Mouse (Mus musculus): ENCODE data around the gene Tmem190. TPM values are rescaled to one million over a fixed set of nuclear protein-coding genes. Genes with fewer than 3 reads are reported as not detected.

Gene Tmem190
- total and polyA plus RNA-seq, 3 experiments: not detected

GRCm38 (mm10) chr7:4788499-4789435 lies 6.0 kb downstream of the Tmem190 start:
- H3K27me3 ChIP-seq (replicated peaks): peaks cover 3% of the 10 kb centered on the region
- DNase-seq (ENCODE audit: extremely low read depth): peak; percentile 67
- in situ Hi-C loops (cut with MboI; ENCODE audit: low pct_ligation_motif_present, low pct_unique_long_range_greater_than_20kb, low sequenced_read_pairs) (loop anchor here (10.0 kb wide), 2 partner anchors 84 to 164 kb away; no protein-coding TSS in a partner anchor), dilution Hi-C loops (cut with MboI; ENCODE audit: extremely low pct_ligation_motif_present, extremely low pct_unique_long_range_greater_than_20kb, low sequenced_read_pairs) (no loop called here)
- H3K36me3 ChIP-seq (replicated peaks in 1 of 2; ENCODE audit: control insufficient read depth in 1 of 2, insufficient read depth in 1 of 2, low read length in 1 of 2): peaks cover 6 to 23% of the 10 kb centered on the region in 2 experiments
- peaks cover 9% of the 10 kb centered on the region for H3K79me2 ChIP-seq (replicated peaks; ENCODE audit: control insufficient read depth, extremely low read depth, insufficient read depth, poor library complexity, severe bottlenecking)
- no peaks in the 10 kb centered on the region for H3K9me3 ChIP-seq (replicated peaks; ENCODE audit: low read length)
- peak overlapping the region; percentile 48 to 87 (median 66) for H3K4me3 ChIP-seq (replicated peaks in 1 of 3; ENCODE audit: low read depth in 2 of 3, low read length in 2 of 3, poor library complexity in 1 of 3)
- peak overlapping the region; percentile 79 for H3K27ac ChIP-seq (ENCODE audit: insufficient read depth, low read depth)
- H3K4me1 ChIP-seq (ENCODE audit: control insufficient read depth in 1 of 2, insufficient read depth in 2 of 2): peaks cover 0 to 19% of the 10 kb centered on the region in 2 experiments; a peak in 2 of 4 replicates
- H3K9ac ChIP-seq (ENCODE audit: insufficient read depth, low read depth): peak overlapping the region; percentile 73
- peak overlapping the region; percentile 83 for H3K4me2 ChIP-seq (ENCODE audit: insufficient read depth, low read depth, poor library complexity, severe bottlenecking)
- TF ChIP-seq ELF1 (IDR thresholded peaks at IDR 0.05; ENCODE audit: low read depth, low read length): no peak
- no peak; the same call in 1 of the 2 replicates for TF ChIP-seq RAD21 (IDR thresholded peaks at IDR 0.05; ENCODE audit: low read depth, low read length)
- TF ChIP-seq HCFC1 (IDR thresholded peaks at IDR 0.05; ENCODE audit: low read depth, low read length): no peak
- no peak for TF ChIP-seq ZC3H11A (IDR thresholded peaks at IDR 0.05; ENCODE audit: low read depth, low read length)
- TF ChIP-seq POLR2AphosphoS2 (IDR thresholded peaks at IDR 0.05; ENCODE audit: low read depth, low read length): peak; percentile 36; the same call in 1 of the 2 replicates
- TF ChIP-seq MAFK (IDR thresholded peaks at IDR 0.05; ENCODE audit: insufficient replicate concordance, low read length): no peak
- no peak for TF ChIP-seq E2F4 (IDR thresholded peaks at IDR 0.05; ENCODE audit: insufficient replicate concordance, low read depth, low read length)
- TF ChIP-seq JUND (conservative IDR thresholded peaks at IDR 0.05; ENCODE audit: low read depth, low read length): no peak
- peak; percentile 12; the same call in 1 of the 2 replicates for TF ChIP-seq RCOR1 (conservative IDR thresholded peaks at IDR 0.05; ENCODE audit: low read depth, low read length)
- TF ChIP-seq SMC3 (IDR thresholded peaks at IDR 0.05; ENCODE audit: low read depth, low read length): no peak; the same call in 1 of the 2 replicates
- TF ChIP-seq USF2 (conservative IDR thresholded peaks at IDR 0.05; ENCODE audit: low read depth, low read length): no peak; the same call in 1 of the 2 replicates
- peak; percentile 89 for TF ChIP-seq MXI1 (IDR thresholded peaks at IDR 0.05; ENCODE audit: low read depth, low read length)
- TF ChIP-seq ZKSCAN1 (IDR thresholded peaks at IDR 0.05; ENCODE audit: borderline replicate concordance, low read depth, low read length): no peak
- no peak for TF ChIP-seq GABPA (IDR thresholded peaks at IDR 0.05; ENCODE audit: insufficient replicate concordance, low read depth, low read length)
- TF ChIP-seq NELFE (IDR thresholded peaks at IDR 0.05; ENCODE audit: low read depth, low read length): peak; percentile 64; the same call in 1 of the 2 replicates
- TF ChIP-seq EP300 (IDR thresholded peaks at IDR 0.05; ENCODE audit: low read length): no peak
- TF ChIP-seq CHD1 (IDR thresholded peaks at IDR 0.05; ENCODE audit: low read depth, low read length): peak; percentile 15; the same call in 1 of the 2 replicates
- TF ChIP-seq PAX5 (IDR thresholded peaks at IDR 0.05; ENCODE audit: low read length): no peak
- no peak; the same call in 1 of the 2 replicates for TF ChIP-seq ETS1 (conservative IDR thresholded peaks at IDR 0.05; ENCODE audit: low read depth, low read length)
- TF ChIP-seq ZNF384 (IDR thresholded peaks at IDR 0.05; ENCODE audit: low read depth, low read length): no peak
- no peak for TF ChIP-seq USF1 (IDR thresholded peaks at IDR 0.05; ENCODE audit: low read depth, low read length)
- TF ChIP-seq NRF1 (IDR thresholded peaks at IDR 0.05; ENCODE audit: low read depth, low read length): peak; percentile 50; the same call in 1 of the 2 replicates
- TF ChIP-seq KAT2A (IDR thresholded peaks at IDR 0.05; ENCODE audit: insufficient replicate concordance, low read length): no peak
- TF ChIP-seq TBP (conservative IDR thresholded peaks at IDR 0.05; ENCODE audit: low read depth, low read length): peak; percentile 68
- TF ChIP-seq ZMIZ1 (IDR thresholded peaks at IDR 0.05; ENCODE audit: low read depth, low read length): no peak
- TF ChIP-seq JUN (IDR thresholded peaks at IDR 0.05; ENCODE audit: insufficient read depth, low read depth, low read length): no peak
- TF ChIP-seq MAZ (IDR thresholded peaks at IDR 0.05; ENCODE audit: low read depth, low read length): no peak
- peak; percentile 35; the same call in 1 of the 2 replicates for TF ChIP-seq SIN3A (IDR thresholded peaks at IDR 0.05; ENCODE audit: low read length)
- peak; percentile 97 for TF ChIP-seq UBTF (IDR thresholded peaks at IDR 0.05; ENCODE audit: low read depth, low read length)
- TF ChIP-seq TCF12 (IDR thresholded peaks at IDR 0.05; ENCODE audit: low read depth, low read length): peak; percentile 60; the same call in 1 of the 2 replicates
- TF ChIP-seq BHLHE40 (IDR thresholded peaks at IDR 0.05; ENCODE audit: low read depth, low read length): peak; percentile 86
- peak; percentile 7; the same call in 1 of the 2 replicates for TF ChIP-seq MEF2A (IDR thresholded peaks at IDR 0.05; ENCODE audit: borderline replicate concordance, low read depth, low read length)
- peak; percentile 99 for TF ChIP-seq MYC (IDR thresholded peaks at IDR 0.05; ENCODE audit: low read depth, low read length)
- TF ChIP-seq POLR2A (IDR thresholded peaks at IDR 0.05; ENCODE audit: low read depth, low read length): peak; percentile 61
- peak; percentile 97 for TF ChIP-seq MAX (IDR thresholded peaks at IDR 0.05; ENCODE audit: low read length)
- TF ChIP-seq CHD2 (IDR thresholded peaks at IDR 0.05; ENCODE audit: low read length): no peak; the same call in 1 of the 2 replicates
- 0 out of 2 replicates have a peak, but pooled peaks have one; percentile 16 for TF ChIP-seq IRF4 (IDR thresholded peaks at IDR 0.05; ENCODE audit: low read depth, low read length)

All from CH12.LX (cell line).